Mouse (Mus musculus) ES-E14 (cell line): ENCODE measurements around the gene Psma7.

ENCODE experiments used
- CHD2 ChIP-seq: IDR thresholded peaks from 2 replicates; pipeline ENCODE4 v1.6.1; 2014; ENCODE audit warnings: mild to moderate bottlenecking, low read depth, low read length, inconsistent platforms
- HCFC1 ChIP-seq: IDR thresholded peaks from 2 replicates; pipeline ENCODE4 v1.6.1; 2012; ENCODE audit warnings: low read length, inconsistent platforms, borderline replicate concordance; ENCODE audit not compliant: insufficient read depth
- MAFK ChIP-seq: IDR thresholded peaks from 2 replicates; pipeline ENCODE4 v1.6.1; 2014; ENCODE audit warnings: mild to moderate bottlenecking, low read depth, low read length, inconsistent platforms; ENCODE audit not compliant: insufficient read depth
- ZC3H11A ChIP-seq: IDR thresholded peaks from 2 replicates; pipeline ENCODE4 v1.6.1; 2012; ENCODE audit warnings: low read depth, mild to moderate bottlenecking, inconsistent platforms, low read length, borderline replicate concordance
- ZNF384 ChIP-seq: IDR thresholded peaks from 2 replicates; pipeline ENCODE4 v1.6.1; 2012; ENCODE audit warnings: low read depth, low read length, inconsistent platforms

- TF ChIP-seq ZNF384, result no peak
- TF ChIP-seq MAFK, result no peak
- TF ChIP-seq HCFC1, result no peak
- TF ChIP-seq CHD2, result no peak
- no peak for TF ChIP-seq ZC3H11A
These were observed 9.3 kb downstream of the Psma7 start for GRCm38 (mm10) chr2:180032925-180033324.
